Mouse (Mus musculus): ENCODE results near the gene Ociad2. TPM values are rescaled to one million over a fixed set of nuclear protein-coding genes. Genes with fewer than 3 reads are reported as not detected.

Ociad2 gene
- 93.0 and 99.0 TPM in 2 replicates for polyA plus RNA-seq (2021; fragmentation: Nextera tagmentation)
- long read RNA-seq, experiment 1, transcript Ociad2-204 (6 exons, 2,384 nt) = minor isoform, 8 of 428 reads
- long read RNA-seq, experiment 1, transcript Ociad2-205 (6 exons, 2,378 nt) = minor isoform, 14 of 428 reads
- long read RNA-seq, experiment 1, transcript Ociad2-202 (6 exons, 2,359 nt) = minor isoform, 10 of 428 reads
- long read RNA-seq, experiment 1, transcript Ociad2-201 (7 exons, 2,554 nt) = major isoform, 348 of 428 reads
- long read RNA-seq, experiment 1, partial matches to known transcripts = 20 of 428 reads
- long read RNA-seq, experiment 1, other reads (novel, unspliced or antisense) = 28 of 428 reads
- long read RNA-seq, experiment 2, transcript Ociad2-201 (7 exons, 2,554 nt) = major isoform, 159 of 229 reads
- long read RNA-seq, experiment 2, partial matches to known transcripts = 26 of 229 reads
- long read RNA-seq, experiment 2, other reads (novel, unspliced or antisense) = 34 of 229 reads

DNA sequence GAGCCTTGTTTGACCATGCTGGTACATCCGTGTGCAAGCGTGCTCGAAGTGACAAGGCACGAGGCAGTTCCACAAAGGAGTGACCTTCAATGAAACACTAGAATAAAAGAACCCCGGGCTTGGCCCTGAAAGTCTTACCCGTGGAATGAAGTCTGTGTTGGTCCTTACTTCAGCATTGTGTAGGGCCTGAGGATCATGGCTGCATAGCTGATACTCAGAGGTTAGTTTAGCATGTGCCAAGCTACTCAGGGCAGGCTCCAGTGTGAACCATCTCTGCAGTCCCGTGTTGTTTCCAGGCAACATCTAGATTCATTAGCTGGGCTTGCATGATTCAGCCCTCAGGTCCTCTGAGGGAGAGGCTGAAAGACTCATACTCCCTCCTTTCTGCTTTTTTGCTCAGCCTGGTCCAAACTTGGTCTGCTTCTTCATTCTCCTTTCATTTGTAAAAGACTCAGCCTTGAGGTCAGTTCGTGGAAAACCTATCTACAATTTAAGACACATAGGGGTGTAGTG is at the start of gene Ociad2:
Gene Ociad2 (minus strand): TSS at position 306 of the 513 bp plus-strand sequence.

DNA sequence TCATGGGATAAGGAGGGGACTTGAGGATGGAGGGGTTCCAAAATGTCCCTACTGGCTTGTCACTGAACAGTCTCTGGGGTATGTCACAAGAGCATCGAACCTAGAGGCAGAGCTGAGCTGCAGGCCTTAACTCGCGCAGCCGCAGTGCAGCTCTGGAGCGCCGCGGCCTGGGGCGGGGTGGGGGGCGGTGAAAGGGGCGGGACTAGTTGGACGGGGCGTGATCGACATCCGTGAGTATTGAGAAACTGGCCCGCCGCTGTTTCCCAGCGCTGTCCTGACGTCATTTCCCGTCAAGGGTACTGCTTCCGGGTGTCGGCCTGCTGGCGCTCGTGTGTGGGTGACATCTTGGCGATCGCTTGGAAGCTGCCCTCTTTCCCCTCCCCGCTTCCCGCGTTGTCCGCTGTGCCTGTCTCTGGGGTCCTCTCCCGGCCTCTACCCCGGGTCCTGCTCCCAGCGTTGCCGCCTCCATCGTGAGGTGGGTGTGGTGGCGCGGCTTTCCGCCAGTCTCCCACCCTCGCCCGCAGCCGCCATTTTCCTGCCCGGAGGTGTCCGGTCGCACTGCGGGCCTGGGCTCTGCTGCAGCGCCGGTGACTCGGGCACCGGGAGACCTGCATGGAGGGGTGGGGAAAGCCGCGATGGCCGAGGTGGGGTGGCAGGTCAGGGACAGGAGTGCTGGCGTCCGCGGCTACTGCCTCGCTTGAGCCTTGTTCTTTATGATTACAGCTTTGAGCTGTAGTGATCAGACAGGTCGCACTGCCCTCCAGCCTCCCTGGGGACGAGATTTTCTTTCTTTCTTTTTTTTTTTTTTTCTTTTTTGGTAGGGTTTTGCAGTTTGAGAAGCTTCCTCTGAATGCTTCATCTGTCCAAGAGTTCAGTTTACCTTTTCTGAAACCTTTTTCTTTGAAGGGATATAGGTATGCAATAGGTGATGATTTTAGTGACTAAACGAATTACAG is 48.0 kb downstream of the Ociad2 start, which contains the start of gene Ociad1:
Gene Ociad1 (plus strand): TSS at position 283 of the 956 bp plus-strand sequence.

Other genes with a start within 250 kb of the Ociad2 start
- gene Fryl, start 84.4 kb downstream of the Ociad2 start, polyA plus RNA-seq (2021; fragmentation: Nextera tagmentation) = 9.6 and 11.1 TPM in 2 replicates
- gene Ociad1, start 48.2 kb downstream of the Ociad2 start, polyA plus RNA-seq (2021; fragmentation: Nextera tagmentation) = 744 and 763 TPM in 2 replicates
- gene Cwh43, start 65.0 kb upstream of the Ociad2 start, polyA plus RNA-seq (2021; fragmentation: Nextera tagmentation) = 1.1 and 1.3 TPM in 2 replicates
- gene Dcun1d4, start 140.0 kb upstream of the Ociad2 start, polyA plus RNA-seq (2021; fragmentation: Nextera tagmentation) = 29.4 and 42.9 TPM in 2 replicates

Measured in left cerebral cortex, adult 6 months (tissue).